Mouse (Mus musculus) limb, embryonic 10.5 days (tissue): Measurements from ENCODE around the gene S1pr5. TPM values are rescaled to one million over a fixed set of nuclear protein-coding genes. Genes with fewer than 3 reads are reported as not detected.
"Not testable (repeated sequence)": the region's sequence is repeated elsewhere in the genome, so short reads cannot be mapped to it uniquely, and the experiment has no call there.

Source experiments
- DNase-seq: peaks from one replicate; pipeline ENCODE4 v3.0.0-alpha.2; 2017; ENCODE audit warnings: low spot score
- H3K27ac ChIP-seq: fragments of 300-500 bp; sonication (generic); 2 replicates; pipeline ENCODE4 v1.5.1; 2016; ENCODE audit warnings: mild to moderate bottlenecking
- H3K27me3 ChIP-seq: fragments of 300-500 bp; sonication (generic); 2 replicates; pipeline ENCODE4 v1.6.1; 2016; ENCODE audit warnings: low read depth, mild to moderate bottlenecking; ENCODE audit not compliant: poor library complexity, severe bottlenecking
- H3K36me3 ChIP-seq: fragments of 300-500 bp; sonication (generic); 2 replicates; pipeline ENCODE4 v1.6.1; 2016; ENCODE audit warnings: mild to moderate bottlenecking, moderate library complexity
- H3K4me1 ChIP-seq: fragments of 300-500 bp; sonication (generic); 2 replicates; pipeline ENCODE4 v1.6.1; 2016
- H3K4me3 ChIP-seq: fragments of 300-500 bp; sonication (generic); 2 replicates; pipeline ENCODE4 v1.5.1; 2016; ENCODE audit warnings: mild to moderate bottlenecking, moderate library complexity
- H3K9me3 ChIP-seq: fragments of 300-500 bp; sonication (generic); replicated peaks from 2 replicates; pipeline ENCODE4 v1.6.1; 2016; ENCODE audit warnings: mild to moderate bottlenecking
- WGBS: fragments of 180-500 bp; shearing (Covaris S2); methylation state at CpG from one replicate; pipeline ENCODE4 v1.1.7; 2016; 5-methylcytosine and 5-hydroxymethylcytosine counted together
- polyA plus RNA-seq: library from polyadenylated mRNA; unstranded; fragments of >200 nt; fragmentation: Nextera tagmentation; extraction: Ambion mirVana; gene quantifications from 2 replicates; pipeline ENCODE4 v1.2.1, GENCODE M21; 2016

The S1pr5 gene
- polyA plus RNA-seq, 1 experiment from 2014 or later, result 0.33 TPM

DNA sequence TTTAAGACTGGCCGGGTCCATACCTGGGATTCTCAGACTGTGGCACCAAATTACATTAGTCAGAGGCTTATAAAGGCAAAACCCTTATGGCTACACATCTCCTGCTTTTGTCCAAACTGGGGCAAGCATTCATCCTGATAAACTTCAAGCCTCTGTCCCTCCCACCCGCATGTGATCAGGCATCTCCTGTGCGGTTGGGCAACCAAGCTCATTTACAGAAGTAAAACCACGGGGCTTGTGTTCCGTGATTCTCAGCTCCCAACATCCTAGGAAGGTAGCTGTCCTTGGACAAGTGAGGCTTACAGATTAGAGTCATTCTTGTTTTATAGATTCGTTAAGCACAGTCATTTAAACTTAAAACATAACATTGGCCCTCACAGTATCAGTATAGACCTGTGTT, 41.4 kb downstream of the S1pr5 start:
- WGBS, result 91% methylated on average over 6 of the region's 6 CpGs
- Histone ChIP-seq H3K4me1 (peaks cover 24% of the 10 kb centered on the region), H3K27ac (no peak overlapping the region), H3K9me3 (no peaks in the 10 kb centered on the region), H3K27me3 (no peaks in the 10 kb centered on the region), H3K4me3 (no peak overlapping the region), H3K36me3 (no peaks in the 10 kb centered on the region)
- no peak for DNase-seq

DNA sequence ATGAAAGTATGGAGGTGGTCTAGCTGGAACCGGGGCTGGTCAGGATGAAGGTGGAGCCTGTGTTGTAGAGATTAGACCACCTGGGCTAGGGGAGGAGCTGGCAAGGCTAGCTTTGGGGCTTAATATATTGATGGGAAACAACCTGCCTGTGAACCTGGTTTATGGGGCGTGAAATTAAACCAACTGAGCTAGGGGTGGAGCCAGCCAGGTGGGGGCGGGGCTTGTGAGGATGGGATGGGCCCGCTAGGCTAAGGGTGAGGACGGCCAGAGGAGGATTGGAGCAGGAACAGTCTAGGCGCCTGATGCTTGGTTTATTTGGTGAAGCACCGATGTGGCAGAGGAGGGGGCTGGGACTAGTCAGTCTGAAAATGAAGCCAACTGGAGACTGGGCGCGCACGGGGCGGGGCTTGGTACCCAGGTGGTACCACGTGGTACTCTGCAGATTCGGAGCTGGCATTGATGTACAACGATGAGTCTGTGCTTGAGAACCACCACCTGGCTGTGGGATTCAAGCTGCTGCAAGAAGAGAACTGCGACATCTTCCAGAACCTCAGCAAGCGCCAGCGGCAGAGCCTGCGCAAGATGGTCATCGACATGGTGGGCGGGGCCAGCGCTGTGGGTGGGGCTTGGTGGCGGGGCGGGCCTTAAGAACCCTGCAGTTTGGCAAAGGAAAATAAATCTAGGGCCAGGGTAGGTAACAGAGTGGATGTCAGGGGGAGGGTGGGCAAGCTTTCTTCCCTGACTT, 43.5 kb downstream of the S1pr5 start:
- H3K4me1 ChIP-seq, result peaks cover 15% of the 10 kb centered on the region
- H3K27ac ChIP-seq, result peak overlapping the region; percentile 62
- peak overlapping the region; percentile 58 for H3K4me3 ChIP-seq
- no peaks in the 10 kb centered on the region for H3K9me3 ChIP-seq
- 3% methylated on average over 23 of the region's 23 CpGs for WGBS
- no peaks in the 10 kb centered on the region for H3K27me3 ChIP-seq
- peak; percentile 73 for DNase-seq
- H3K36me3 ChIP-seq, result no peaks in the 10 kb centered on the region

DNA sequence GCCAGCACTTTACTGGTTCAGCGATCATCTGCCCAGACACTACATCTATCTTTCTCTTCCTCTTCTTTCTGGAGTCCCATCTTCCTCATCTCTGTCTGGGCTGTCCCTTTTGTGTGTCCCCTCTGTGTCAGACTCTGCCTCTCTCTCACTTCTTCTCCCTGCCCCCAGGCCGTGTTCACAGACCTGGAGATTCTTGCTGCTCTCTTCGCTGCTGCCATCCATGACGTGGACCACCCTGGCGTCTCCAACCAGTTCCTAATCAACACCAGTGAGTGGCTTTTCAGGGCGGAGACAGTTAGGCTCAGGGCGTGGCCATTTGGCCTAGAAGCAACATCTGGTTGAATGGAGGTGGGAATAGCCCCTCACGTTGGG, 44.1 kb downstream of the S1pr5 start:
- Histone ChIP-seq H3K4me3 (peak overlapping the region; percentile 58), H3K27ac (peak overlapping the region; percentile 62; the same call in 1 of the 2 replicates), H3K27me3 (no peaks in the 10 kb centered on the region), H3K36me3 (no peaks in the 10 kb centered on the region), H3K9me3 (no peaks in the 10 kb centered on the region), H3K4me1 (peaks cover 15% of the 10 kb centered on the region)
- DNase-seq, result peak; percentile 30
- WGBS, result 19% methylated on average over 8 of the region's 8 CpGs

DNA sequence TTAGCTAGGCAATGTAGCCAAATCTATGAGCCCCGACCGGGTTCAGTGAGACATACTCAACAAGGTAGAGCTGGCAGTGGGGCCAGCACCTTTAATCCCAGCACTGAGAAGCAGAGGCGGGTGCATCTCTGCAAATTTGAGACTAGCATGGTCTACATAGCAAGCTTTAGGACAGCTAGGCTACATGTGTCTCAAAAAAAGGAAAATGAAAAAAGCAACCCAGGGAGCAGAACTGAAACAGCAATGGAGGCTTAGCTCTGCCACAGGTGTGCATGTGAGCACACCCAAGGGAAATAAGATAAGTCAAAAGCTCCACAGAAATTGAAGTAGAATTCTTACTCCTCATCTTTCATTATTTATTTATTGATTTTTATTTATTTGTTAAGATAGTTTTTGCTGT, 49.3 kb downstream of the S1pr5 start:
- Histone ChIP-seq H3K4me3 (no peak overlapping the region), H3K27ac (no peak overlapping the region), H3K27me3 (no peaks in the 10 kb centered on the region), H3K4me1 (peaks cover 31% of the 10 kb centered on the region), H3K9me3 (no peaks in the 10 kb centered on the region), H3K36me3 (no peaks in the 10 kb centered on the region)
- DNase-seq, result no peak
- WGBS, result 93% methylated on average over 3 of the region's 3 CpGs

DNA sequence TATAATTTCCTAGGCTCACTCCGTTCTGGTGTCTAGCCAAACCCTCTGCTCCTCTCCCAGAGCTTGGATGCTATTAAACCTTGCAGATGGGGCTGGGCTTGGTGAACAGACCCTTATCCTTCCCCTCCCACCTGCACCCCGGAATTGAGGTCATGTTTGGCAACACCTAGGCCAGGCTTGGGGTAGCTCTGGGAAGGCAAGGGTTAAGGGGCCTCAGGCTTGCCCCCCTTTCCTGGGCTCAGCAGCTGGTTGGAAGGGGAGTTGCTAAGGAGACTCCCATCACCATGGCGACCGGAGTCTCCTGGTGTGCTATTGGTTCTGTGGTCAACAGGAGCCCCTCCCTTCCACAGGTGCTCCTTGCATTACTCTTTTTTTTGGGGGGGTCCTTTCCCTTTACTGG, 50.3 kb downstream of the S1pr5 start:
- no peaks in the 10 kb centered on the region for H3K9me3 ChIP-seq
- H3K36me3 ChIP-seq, result no peaks in the 10 kb centered on the region
- DNase-seq, result peak; percentile 63
- H3K4me3 ChIP-seq, result peak overlapping the region; percentile 21; the same call in 1 of the 2 replicates
- 27% methylated on average over 4 of the region's 4 CpGs for WGBS
- H3K27ac ChIP-seq, result peak overlapping the region; percentile 4; the same call in 1 of the 2 replicates
- H3K27me3 ChIP-seq, result no peaks in the 10 kb centered on the region
- H3K4me1 ChIP-seq, result peaks cover 31% of the 10 kb centered on the region

DNA sequence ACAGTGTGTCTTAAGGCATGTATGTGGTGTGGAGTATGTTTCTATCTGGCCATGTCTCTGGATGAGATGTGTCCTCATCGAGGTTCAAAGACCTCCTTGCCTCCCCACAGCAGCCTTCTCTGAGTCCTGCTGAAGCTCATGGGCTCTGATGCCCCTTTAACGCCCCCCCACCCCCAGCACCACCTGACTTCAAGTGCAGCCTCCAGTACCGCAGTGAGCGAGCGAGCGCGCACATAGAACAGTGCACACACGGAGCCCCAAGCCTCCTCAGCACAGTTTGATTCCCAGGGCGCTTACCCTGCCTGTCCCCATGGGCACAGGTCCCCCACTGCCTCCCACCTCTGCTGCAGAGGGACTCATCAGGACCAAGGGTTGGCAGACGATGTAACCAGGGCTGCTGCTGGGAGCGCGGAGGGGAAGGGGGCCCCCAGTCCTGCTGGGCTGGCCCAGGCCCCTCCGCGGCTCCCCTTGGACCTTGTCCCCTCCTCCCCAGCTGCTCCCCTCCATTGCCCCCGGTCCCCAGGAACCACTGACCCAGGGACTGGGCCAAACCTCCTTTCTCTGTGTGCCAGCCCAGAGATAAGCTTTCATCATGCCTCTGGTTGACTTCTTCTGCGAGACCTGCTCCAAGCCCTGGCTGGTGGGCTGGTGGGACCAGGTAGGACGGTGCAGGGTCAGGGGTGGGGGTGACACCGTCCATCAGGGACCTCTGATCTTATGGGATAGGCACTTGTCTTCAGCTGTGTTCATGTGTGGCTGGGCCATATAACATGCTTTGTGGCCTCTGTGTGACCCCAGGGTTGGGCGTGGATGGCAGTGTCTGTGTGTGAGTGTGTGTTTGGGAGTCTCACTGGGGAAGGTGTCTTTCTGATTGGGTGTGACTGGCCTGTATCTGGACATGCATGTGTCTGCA, 51.5 kb downstream of the S1pr5 start:
- 0 out of 2 replicates have a peak, but pooled peaks cover 2% of the 10 kb centered on the region for H3K36me3 ChIP-seq
- 45% methylated on average over 19 of the region's 19 CpGs for WGBS

DNA sequence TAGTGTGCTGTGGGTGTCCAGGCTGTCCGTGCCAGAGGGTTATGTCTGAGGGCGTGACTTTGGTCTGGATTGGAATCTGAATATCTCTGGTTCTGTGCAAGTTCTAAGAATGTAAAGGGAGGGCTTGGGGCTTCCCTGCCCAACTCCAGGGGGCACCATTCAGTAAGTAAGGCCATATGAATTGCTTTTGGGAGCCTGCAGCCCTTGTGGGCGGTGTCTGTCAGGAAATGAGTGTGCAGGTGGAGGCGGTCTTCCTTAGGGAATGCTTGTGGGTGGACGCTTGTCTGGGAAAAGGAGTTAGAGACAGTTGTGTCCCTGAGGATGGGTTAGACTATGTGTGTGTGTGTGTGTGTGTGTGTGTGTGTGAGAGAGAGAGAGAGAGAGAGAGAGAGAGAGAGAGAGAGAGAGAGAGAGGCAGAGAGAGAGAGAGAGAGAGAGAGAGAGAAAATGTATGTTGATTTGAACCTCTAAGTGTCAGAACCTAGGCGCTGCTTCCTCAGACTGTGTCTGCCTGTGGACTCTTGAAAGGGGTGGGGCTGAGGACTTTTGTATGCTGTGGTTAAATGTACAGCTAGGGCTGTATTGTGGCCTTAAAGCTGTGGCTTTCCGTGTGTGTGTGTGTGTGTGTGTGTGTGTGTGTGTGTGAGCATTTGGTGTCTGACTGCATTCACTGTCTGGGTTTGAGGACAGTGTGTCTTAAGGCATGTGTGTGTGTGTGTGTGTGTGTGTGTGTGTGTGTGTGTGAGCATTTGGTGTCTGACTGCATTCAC, 52.3 kb downstream of the S1pr5 start:
- not testable (repeated sequence) for H3K9me3 ChIP-seq, H3K27me3 ChIP-seq, DNase-seq, H3K4me3 ChIP-seq, H3K27ac ChIP-seq, H3K36me3 ChIP-seq
- 70% methylated on average over 7 of the region's 7 CpGs for WGBS
- H3K4me1 ChIP-seq, result peaks cover 31% of the 10 kb centered on the region

More for the DNA sequence above, 51.5 kb downstream of the S1pr5 start:
- Histone ChIP-seq H3K4me1 (peaks cover 31% of the 10 kb centered on the region), H3K27me3 (no peaks in the 10 kb centered on the region), H3K4me3 (peak overlapping the region; percentile 37), H3K27ac (peak overlapping the region; percentile 68), H3K9me3 (no peaks in the 10 kb centered on the region)
- no peak for DNase-seq

DNA sequence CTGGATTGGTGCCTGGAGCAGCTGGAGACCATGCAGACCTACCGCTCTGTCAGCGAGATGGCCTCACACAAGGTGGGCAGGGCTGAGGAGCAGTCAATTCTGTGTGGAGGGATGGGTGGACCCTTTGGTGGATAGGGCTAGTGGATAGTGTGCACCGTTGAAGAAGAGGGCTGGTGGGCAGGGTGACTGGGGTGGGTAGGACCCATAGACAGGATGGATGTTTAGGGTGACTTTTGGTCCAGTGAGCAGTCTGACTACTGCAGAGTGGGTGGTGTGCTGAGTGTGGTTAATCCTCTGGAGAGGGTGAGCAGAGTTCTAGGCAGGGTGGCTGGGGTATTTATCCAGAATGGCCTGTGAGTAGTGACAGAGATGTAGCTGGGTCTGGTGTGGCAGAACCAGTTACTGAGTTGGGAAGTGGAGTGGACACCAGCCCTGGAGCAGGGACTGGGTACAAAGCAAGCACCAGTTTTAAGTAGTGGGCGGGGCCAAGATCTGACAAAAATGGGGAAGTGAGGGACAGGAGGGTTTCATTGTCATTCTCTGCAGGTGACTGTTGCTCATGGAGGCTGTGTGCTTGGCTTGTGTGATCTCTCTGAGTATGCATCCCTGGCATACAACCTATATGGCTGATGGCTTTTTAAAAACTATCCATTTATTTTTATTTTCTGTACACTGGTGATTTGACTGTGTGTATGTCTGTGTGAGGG, 53.3 kb downstream of the S1pr5 start:
- Histone ChIP-seq H3K36me3 (0 out of 2 replicates have a peak, but pooled peaks cover 2% of the 10 kb centered on the region), H3K4me3 (no peak overlapping the region), H3K4me1 (peaks cover 31% of the 10 kb centered on the region), H3K27ac (no peak overlapping the region), H3K27me3 (no peaks in the 10 kb centered on the region), H3K9me3 (no peaks in the 10 kb centered on the region)
- no peak for DNase-seq
- 85% methylated on average over 4 of the region's 4 CpGs for WGBS

DNA sequence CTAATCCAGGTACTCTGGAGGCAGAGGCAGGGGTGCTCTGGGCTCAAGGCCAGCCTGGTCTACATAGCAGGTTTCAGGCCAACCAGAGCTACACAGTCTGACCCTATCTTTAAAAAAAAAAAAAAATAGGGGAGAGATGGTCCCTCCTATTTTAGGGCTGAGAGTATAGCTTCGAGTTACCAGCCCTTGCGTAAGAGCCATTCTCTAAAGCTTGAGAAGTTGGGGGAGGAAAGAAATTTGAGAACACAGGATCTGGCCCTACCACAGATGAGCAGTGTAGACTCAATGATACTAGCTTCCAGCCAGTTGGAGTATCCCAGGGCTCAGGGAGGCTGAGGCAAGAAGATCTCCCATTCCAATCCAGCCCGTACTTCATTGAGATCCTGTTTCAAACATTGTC, 54.5 kb downstream of the S1pr5 start:
- WGBS, result 82% methylated on average over 3 of the region's 3 CpGs
- DNase-seq, result no peak

More for the DNA sequence above, 54.5 kb downstream of the S1pr5 start:
- H3K4me1 ChIP-seq, result peaks cover 31% of the 10 kb centered on the region
- H3K27me3 ChIP-seq, result no peaks in the 10 kb centered on the region
- 0 out of 2 replicates have a peak, but pooled peaks cover 2% of the 10 kb centered on the region for H3K36me3 ChIP-seq
- no peak overlapping the region for H3K27ac ChIP-seq
- H3K4me3 ChIP-seq, result no peak overlapping the region
- H3K9me3 ChIP-seq, result no peaks in the 10 kb centered on the region

Other genes starting within 250 kb of the S1pr5 start
- 177 and 190 TPM in 2 replicates for gene Mrpl4, start 245.7 kb downstream of the S1pr5 start, polyA plus RNA-seq
- 6.2 and 7.6 TPM in 2 replicates for gene Icam1, start 232.5 kb downstream of the S1pr5 start, polyA plus RNA-seq
- gene Icam4, start 219.1 kb downstream of the S1pr5 start, polyA plus RNA-seq, result 5.1 and 5.4 TPM in 2 replicates
- gene Icam5, start 216.4 kb downstream of the S1pr5 start, polyA plus RNA-seq, result 0.05 TPM in 1 of 2 replicates, not detected in the other
- gene Zglp1, start 181.3 kb downstream of the S1pr5 start, polyA plus RNA-seq, result 0.61 and 2.5 TPM in 2 replicates
- 0.68 and 0.81 TPM in 2 replicates for gene Gm49373, start 175.3 kb downstream of the S1pr5 start, polyA plus RNA-seq
- gene Fdx1l, start 174.8 kb downstream of the S1pr5 start, polyA plus RNA-seq, result 69.5 and 74.7 TPM in 2 replicates
- 5.4 TPM in 2 replicates for gene Gm38431, start 156.4 kb downstream of the S1pr5 start, polyA plus RNA-seq
- gene Raver1, start 156.4 kb downstream of the S1pr5 start, polyA plus RNA-seq, result 109 and 115 TPM in 2 replicates
- gene Tyk2, start 117.2 kb downstream of the S1pr5 start, polyA plus RNA-seq, result 11.5 and 15.3 TPM in 2 replicates
- 434 and 487 TPM in 2 replicates for gene Cdc37, start 98.5 kb downstream of the S1pr5 start, polyA plus RNA-seq
- 3.6 and 4.5 TPM in 2 replicates for gene Pde4a, start 82.7 kb downstream of the S1pr5 start, polyA plus RNA-seq
- 50.4 and 61.7 TPM in 2 replicates for gene Keap1, start 9.1 kb downstream of the S1pr5 start, polyA plus RNA-seq
- 38.5 and 41.3 TPM in 2 replicates for gene Atg4d, start 16.9 kb upstream of the S1pr5 start, polyA plus RNA-seq
- 18.9 and 19.1 TPM in 2 replicates for gene Kri1, start 39.5 kb upstream of the S1pr5 start, polyA plus RNA-seq
- 32.7 and 38.0 TPM in 2 replicates for gene Cdkn2d, start 43.0 kb upstream of the S1pr5 start, polyA plus RNA-seq
- gene Ap1m2, start 63.9 kb upstream of the S1pr5 start, polyA plus RNA-seq, result 7.8 and 8.6 TPM in 2 replicates
- gene Slc44a2, start 72.3 kb upstream of the S1pr5 start, polyA plus RNA-seq, result 68.5 and 81.1 TPM in 2 replicates
- gene Ilf3, start 119.4 kb upstream of the S1pr5 start, polyA plus RNA-seq, result 320 and 362 TPM in 2 replicates
- 66.2 and 79.0 TPM in 2 replicates for gene Qtrt1, start 163.4 kb upstream of the S1pr5 start, polyA plus RNA-seq
- gene Dnm2, start 176.5 kb upstream of the S1pr5 start, polyA plus RNA-seq, result 71.7 and 79.7 TPM in 2 replicates